Mouse (Mus musculus): Measurements from ENCODE around the gene Nkain1.

- TF ChIP-seq CTCF (IDR thresholded peaks at IDR 0.05; ENCODE audit: control insufficient read depth, insufficient read depth, insufficient replicate concordance, low read depth, low read length) (no peak), POLR2A (IDR thresholded peaks at IDR 0.05; ENCODE audit: control insufficient read depth, low read depth, low read length) (no peak)
These were observed 36.6 kb downstream of the Nkain1 start for GRCm38 (mm10) chr4:130537371-130537770.
